Comparison of ENCODE assay signal across 8 mouse cellular contexts in the genomic region with DNA sequence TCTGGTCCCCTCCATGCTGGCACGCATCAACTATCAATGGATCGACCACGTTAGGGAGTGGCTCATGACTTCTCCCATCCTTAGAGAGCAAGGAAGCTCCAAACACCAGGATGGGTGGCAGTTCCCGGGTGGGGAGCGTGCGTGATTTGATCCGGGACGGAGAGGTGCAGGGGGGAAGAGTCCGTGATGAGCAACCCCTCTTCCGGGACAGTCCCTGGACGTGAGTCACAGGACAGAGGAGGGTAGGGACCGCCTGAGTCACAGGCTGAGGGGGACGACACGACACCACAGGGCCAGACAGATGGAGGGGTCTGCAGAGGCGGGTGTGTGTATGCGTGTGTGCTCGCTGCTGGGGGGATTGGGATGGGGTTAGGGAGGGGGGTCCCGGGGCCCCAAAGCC. TPM values are rescaled to one million over a fixed set of nuclear protein-coding genes. Genes with fewer than 3 reads are reported as not detected.
A peak's percentile ranks its signal among the peaks of the same experiment; 100 is the strongest.
DNase-seq lines count a peak whose midpoint lies in the region; ATAC-seq and TF ChIP-seq lines count a peak whose summit lies in the region.

No protein-coding gene starts in this region.

- 1% methylated on average over 18 of the region's 18 CpGs for WGBS in liver, adult 2 months
- under 1% methylated on average over 17 of the region's 18 CpGs for WGBS in limb, embryonic 13.5 days

- peak overlapping the region; percentile 93 for H3K4me2 ChIP-seq in limb, embryonic 13.5 days (replicated peaks)

- H3K4me3 ChIP-seq in liver, adult 2 months (ENCODE audit: insufficient read depth, low read depth, low read length): peak overlapping the region; percentile 76
- peak overlapping the region; percentile 95 for H3K4me3 ChIP-seq in G1E (ENCODE audit: low read depth, low read length)
- peak overlapping the region; percentile 87 for H3K4me3 ChIP-seq in limb, embryonic 13.5 days

- H3K9me3 ChIP-seq in G1E (replicated peaks): no peaks in the 10 kb centered on the region
- H3K9me3 ChIP-seq in limb, embryonic 13.5 days: no peaks in the 10 kb centered on the region

- DNase-seq in liver, adult 2 months (ENCODE audit: extremely low read depth, low read depth, low spot score): no peak
- DNase-seq in liver (no peak), G1E (ENCODE audit: low spot score) (peak; percentile 73)
- DNase-seq in brain, adult 2 months (ENCODE audit: low read depth, low spot score): peak; percentile 61
- peak; percentile 7 to 32 for DNase-seq in gastrocnemius, postnatal 36 days
- DNase-seq in embryo, embryonic 9.5 days (ENCODE audit: extremely low spot score): no peak

- H3K79me2 ChIP-seq in liver, adult 2 months (ENCODE audit: control insufficient read depth, insufficient read depth, low read length): peaks cover 10% of the 10 kb centered on the region; the same call in 1 of the 2 replicates

- ATAC-seq in G1E (ENCODE audit: extremely low read depth, insufficient number of reproducible peaks, low FRiP score, poor library complexity, severe bottlenecking): peak; percentile 50
- ATAC-seq in limb, embryonic 13.5 days (ENCODE audit: low FRiP score, low read depth): peak; percentile 78
- peak; percentile 36 for ATAC-seq in monocyte, adult 5-6 weeks (replicated peaks; ENCODE audit: insufficient number of reproducible peaks, low FRiP score, low TSS enrichment, poor library complexity, severe bottlenecking)

- no peak for TF ChIP-seq CTCF in liver, adult 2 months (IDR thresholded peaks at IDR 0.05; ENCODE audit: low read depth, low read length)
- no peak for TF ChIP-seq CTCF in G1E (IDR thresholded peaks at IDR 0.05; ENCODE audit: low read depth, low read length)

- no peak for TF ChIP-seq POLR2A in liver, adult 2 months (IDR thresholded peaks at IDR 0.05; ENCODE audit: extremely low read depth, insufficient read depth, low read length)

- H3K27ac ChIP-seq in liver, adult 2 months (replicated peaks; ENCODE audit: insufficient read depth, low read depth, low read length): no peak overlapping the region
- peak overlapping the region; percentile 55; the same call in 1 of the 2 replicates for H3K27ac ChIP-seq in limb, embryonic 13.5 days

- H3K36me3 ChIP-seq in liver, adult 2 months (ENCODE audit: control insufficient read depth, insufficient read depth, low read length): no peaks in the 10 kb centered on the region
- H3K36me3 ChIP-seq in G1E (replicated peaks): peaks cover 15% of the 10 kb centered on the region
- H3K36me3 ChIP-seq in limb, embryonic 13.5 days: no peaks in the 10 kb centered on the region

- intact Hi-C loops in gastrocnemius, postnatal 36 days (cut with DNase I): loop anchor here (5.0 kb wide), 1 partner anchor 312 kb away; no protein-coding TSS in a partner anchor

- no peaks in the 10 kb centered on the region for H3K27me3 ChIP-seq in liver, adult 2 months (ENCODE audit: control insufficient read depth, insufficient read depth, low read length)
- H3K27me3 ChIP-seq in G1E (ENCODE audit: insufficient read depth, low read length): peaks cover 3% of the 10 kb centered on the region; the same call in 1 of the 2 replicates
- H3K27me3 ChIP-seq in limb, embryonic 13.5 days: no peaks in the 10 kb centered on the region

- peaks cover 17% of the 10 kb centered on the region for H3K4me1 ChIP-seq in liver, adult 2 months (ENCODE audit: control insufficient read depth, insufficient read depth, low read length)
- peaks cover 30% of the 10 kb centered on the region for H3K4me1 ChIP-seq in G1E (ENCODE audit: insufficient read depth, low read depth, low read length)
- peaks cover 14% of the 10 kb centered on the region for H3K4me1 ChIP-seq in limb, embryonic 13.5 days

- peak overlapping the region; percentile 72 for H3K9ac ChIP-seq in liver, adult 2 months (ENCODE audit: low read depth, low read length)
- H3K9ac ChIP-seq in limb, embryonic 13.5 days: peak overlapping the region; percentile 82

RNA-seq across cellular contexts. Expression of a gene that starts 0.7 kb away (rescaled TPM):
- 32.4 TPM in 2 replicates for total RNA-seq in liver, adult 2 months (2014; rRNA removed)
- 8.1 and 8.6 TPM in 2 replicates for polyA plus RNA-seq in liver, adult 2 months (2012; rRNA removed)
- 291 and 312 TPM in 2 replicates for total RNA-seq in G1E (2014; fragmentation: Nextera tagmentation)
- 270 and 276 TPM in 2 replicates for total RNA-seq in G1E (2017)
- polyA plus RNA-seq in G1E (2012): 33.7 and 66.9 TPM in 2 replicates
- 100 to 1,000 TPM in 1 of 2 experiments, 10 to 100 TPM in 1; 85.8 to 109 TPM for total RNA-seq in gastrocnemius, postnatal 36 days (2021)
- 84.7 and 90.0 TPM in 2 replicates for polyA plus RNA-seq in limb, embryonic 13.5 days (2015; fragmentation: Nextera tagmentation; extraction: Ambion mirVana)
- 37.5 to 46.7 TPM (median 37.9 TPM) in 3 replicates for total RNA-seq in monocyte, adult 5-6 weeks (2017)

Comparison
In these comparisons a context has a peak if more than half of its experiments do, and no peak if none do; other contexts are left out.
1. DNase-seq: peak in G1E (single experiment), brain, adult 2 months (single experiment) and gastrocnemius, postnatal 36 days (2 of 2); none in liver, adult 2 months (single experiment), liver (single experiment) and embryo, embryonic 9.5 days (single experiment).
2. Peak in every context shown above with its lines, with median percentiles within 50 percentile points of each other: H3K4me3 ChIP-seq and ATAC-seq.